Mouse (Mus musculus) MEL-GATA-1-ER (cell line): Measurements from ENCODE around the gene Rnase10.
"Not testable (repeated sequence)": the region's sequence is repeated elsewhere in the genome, so short reads cannot be mapped to it uniquely, and the experiment has no call there.

Experiments used
- DNase-seq: peaks from one replicate; pipeline ENCODE4 v3.0.0-alpha.2; 2012; ENCODE audit warnings: low read depth; ENCODE audit errors: extremely low read depth

The Rnase10 gene

DNA sequence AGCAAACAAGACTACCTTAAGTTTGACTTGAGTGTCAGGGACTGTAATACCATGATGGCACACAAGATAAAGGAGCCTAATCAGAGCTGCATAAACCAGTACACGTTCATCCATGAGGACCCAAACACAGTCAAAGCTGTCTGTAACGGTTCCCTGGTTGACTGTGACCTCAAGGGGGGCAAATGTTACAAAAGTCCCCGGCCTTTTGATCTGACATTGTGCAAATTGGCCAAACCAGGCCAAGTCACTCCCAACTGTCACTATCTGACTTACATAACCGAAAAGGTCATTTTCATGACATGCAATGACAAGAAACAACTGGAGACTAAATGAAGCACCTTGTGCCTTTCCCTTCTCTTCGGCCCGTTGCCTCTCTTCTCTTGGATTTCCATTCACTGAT, 2.0 kb downstream of the Rnase10 start:
- no peak for DNase-seq

DNA sequence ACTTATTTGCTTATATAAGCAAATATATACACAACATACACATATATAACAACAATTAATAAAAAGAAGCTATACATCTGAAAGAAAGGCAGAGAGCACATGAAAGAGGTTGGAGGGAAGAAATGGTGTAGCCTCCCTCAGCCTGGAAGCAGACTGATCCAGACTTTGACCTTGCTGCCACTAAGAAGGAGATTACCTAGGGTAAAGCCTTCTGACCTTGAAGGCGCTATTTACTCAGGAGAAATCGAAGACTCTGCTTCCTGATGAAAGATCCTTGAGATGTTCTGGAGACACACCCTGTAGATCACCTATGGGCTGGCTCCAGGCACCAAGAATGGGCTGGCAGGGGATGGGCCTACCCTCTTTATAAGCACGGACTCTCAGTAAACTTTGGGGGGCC, 7.2 kb downstream of the Rnase10 start:
- DNase-seq, result not testable (repeated sequence)

DNA sequence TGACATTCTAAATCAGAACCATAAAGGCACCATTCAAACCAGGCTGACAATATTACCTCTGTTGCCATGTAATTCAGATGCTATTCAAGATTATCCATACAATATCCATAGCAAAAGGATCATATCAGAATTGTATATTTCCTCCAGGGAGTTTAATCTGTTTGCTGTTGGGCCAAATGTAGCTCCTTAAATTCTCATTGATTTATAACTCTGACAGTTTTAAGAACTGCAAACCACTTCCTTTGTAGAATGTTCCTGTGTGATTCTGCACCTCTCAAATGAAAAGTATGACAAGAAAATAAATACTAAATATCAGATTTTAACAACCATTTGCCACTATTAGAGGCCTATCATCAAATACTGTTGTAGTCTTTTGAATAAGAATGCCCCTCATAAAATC, 8.2 kb downstream of the Rnase10 start:
- DNase-seq, result no peak

DNA sequence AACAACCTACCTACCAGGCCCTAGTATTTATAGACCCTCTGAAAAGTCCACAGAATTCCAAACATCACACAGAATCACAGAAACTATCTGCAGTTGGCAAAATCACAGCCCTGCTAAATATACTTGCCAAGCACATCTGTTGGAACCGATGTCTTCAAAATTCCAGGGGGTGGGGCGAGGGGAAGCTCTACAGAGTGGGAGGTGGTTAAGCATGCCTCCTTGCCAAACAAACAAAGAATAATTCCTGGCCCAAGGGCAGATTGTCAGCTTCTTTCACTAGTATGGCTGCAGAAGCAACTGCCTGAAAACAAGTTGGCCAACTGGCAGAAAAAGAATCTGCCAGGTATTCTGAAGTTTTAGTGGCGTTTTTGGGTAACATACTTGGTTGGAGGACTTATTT, 9.7 kb downstream of the Rnase10 start:
- DNase-seq, result no peak

DNA sequence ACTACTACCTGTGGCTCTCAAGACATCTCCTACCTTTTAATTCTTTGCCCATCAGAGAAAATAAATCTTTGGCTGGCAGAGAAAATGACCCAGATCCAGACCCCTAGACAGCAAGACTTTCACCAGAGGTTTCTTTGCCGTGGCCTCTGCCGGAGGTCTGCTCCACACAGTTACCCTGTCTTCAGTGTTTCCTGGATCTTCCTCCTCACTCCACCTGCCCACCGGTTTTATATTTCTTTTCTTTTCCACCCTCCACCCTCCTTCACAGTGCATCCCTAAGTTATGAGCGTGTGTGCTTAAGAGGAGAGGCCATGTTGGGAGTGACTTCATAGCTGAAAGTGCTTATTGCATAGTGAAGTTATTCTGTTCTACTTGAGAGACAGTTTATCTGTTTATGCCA, 15.9 kb downstream of the Rnase10 start:
- DNase-seq, result no peak

DNA sequence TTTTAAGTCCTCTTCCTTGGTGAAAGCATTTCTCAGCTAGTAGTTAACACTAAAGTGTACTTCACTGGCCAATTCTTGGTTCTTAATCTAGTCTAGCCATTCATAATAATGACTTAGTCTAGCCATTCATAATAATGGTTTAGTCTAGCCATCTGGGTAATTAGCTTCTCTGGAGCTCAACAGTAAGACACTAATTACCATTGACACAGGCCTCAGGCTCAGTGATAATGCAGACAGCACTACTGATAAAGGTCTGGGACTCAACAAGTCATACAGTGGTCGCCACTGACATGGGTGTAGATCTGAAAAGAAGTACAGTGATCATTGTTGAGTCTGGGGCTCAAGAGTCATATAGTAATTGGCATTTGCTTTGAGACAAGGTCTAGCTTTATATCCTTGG, 17.3 kb downstream of the Rnase10 start:
- DNase-seq, result no peak

DNA sequence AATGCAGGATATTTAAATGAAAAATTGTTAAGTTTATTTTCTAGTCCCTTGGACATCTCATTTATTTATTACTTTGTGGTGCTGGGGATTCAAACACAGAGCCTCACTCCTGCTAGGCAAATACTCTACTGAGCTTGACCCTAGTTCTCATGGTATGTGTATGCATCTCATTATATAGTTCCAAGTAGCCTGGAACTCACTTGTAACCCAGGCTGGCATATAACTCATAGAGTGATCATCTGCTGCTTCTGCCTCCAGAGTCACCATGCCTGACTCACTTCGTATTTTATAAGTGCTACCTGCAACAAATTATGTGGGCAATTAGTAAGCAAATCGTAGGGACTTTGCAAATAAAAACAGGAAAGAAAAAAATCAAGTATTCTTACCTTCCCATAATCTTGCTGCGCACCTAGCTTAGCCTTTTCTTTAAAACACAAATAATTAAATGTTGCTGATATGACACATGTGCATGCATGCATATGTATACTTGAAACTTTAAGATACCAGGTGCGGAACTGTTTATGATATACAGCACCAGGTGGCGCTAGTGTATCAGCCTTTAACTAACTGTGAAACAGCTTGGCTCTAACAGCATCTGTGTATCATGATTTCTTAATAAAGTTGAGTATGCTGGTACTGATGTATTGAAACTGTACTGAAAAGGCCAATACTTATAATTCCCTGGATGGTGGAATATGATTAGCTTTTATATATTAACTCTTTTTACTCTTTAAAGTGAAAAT, 19.0 kb downstream of the Rnase10 start:
- DNase-seq, result peak; percentile 64

DNA sequence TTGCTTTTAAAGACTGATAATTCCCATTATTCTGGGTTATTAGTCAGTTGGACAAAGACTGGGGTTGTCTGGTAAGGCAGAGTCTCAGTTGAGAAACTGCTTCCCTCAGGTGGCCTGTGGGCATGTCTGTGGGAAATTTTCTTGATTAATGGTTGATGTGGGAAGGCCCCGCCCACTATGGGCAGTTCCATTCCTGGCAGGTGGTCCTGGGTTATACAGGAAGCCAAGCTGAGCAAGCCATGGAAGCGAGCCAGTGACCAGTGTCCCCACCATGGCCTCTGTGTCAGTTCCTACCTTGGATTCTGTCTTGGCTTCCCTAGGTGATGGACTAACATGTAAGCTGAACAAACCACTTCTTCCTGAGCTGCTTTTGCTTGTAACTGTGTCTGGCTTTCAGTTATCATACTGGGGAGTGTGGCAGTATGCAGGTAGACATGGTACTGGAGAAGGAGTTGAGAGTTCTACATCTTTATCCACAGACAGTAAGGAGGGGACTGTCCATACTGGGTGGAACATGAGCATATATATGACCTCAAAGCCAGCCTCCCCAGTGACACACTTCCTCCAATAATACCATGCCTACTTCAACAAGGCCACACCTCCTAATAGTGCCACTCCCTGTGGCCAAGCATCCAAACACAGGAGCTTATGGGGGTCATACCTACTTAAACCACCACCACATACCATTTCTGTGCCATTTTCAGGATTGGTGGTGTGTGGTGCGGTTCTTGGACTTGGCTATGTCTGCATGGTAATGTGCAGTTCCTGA, 20.0 kb downstream of the Rnase10 start:
- DNase-seq, result no peak

DNA sequence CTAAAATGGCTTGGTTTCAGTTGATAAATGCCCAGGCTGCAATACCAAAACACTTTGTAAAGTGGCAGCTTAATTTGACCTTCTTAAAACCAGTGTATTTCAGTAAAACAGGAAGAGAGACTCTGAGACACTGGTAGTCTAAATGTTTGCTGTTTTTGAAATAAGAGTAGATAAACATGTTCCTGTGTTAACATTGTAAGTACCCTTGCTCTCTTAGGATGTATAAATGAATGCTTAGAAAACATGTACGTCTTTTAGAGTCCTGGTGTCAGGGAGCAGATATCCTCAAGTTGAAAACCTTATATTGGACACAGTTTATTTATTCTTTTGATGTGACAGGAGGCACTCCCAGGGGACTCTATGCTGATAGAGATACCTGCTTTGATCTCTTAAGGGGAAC, 27.7 kb downstream of the Rnase10 start:
- no peak for DNase-seq

DNA sequence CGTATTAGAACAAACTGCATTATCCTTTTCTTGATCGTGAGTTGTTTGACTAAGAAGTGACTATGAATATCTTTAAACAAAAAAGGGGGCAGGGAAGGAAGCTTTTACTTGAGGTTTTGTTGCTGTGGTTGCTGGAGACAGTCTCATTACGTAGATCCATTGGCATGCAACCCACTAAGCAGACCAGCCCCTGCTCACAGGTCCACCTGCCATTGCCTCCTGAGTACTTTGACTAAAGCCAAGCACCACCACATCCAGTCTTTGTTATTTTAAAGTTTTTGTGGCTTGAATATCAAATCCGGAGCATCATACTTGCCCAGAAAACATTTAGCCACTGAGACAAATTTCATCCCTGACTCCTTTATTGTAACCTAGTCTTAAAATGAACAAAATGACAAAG, 28.7 kb downstream of the Rnase10 start:
- no peak for DNase-seq

DNA sequence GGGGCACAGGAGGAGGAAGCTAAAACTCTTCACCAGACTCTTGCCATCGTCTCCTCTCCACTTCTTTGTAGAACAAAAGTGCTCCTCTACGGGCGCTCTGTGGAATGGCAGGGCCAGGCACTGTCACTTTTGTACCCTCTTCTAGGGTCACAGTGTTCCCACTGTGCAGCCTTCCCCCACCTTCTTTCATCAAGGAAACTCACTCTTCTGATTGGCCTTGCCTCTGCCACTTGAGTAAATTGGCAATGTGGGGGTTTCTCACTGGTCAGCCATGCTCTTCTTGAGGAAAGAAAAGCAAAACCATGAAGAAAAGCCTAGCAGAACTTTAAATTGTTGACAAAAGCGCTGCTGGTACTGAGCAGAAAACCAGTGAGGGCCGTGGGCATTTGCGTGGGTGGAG, 34.2 kb downstream of the Rnase10 start, which contains the start of gene Rnase9:
Rnase9 (minus strand) TSS at position 101 of the 400 bp plus-strand sequence.
- no peak for DNase-seq

DNA sequence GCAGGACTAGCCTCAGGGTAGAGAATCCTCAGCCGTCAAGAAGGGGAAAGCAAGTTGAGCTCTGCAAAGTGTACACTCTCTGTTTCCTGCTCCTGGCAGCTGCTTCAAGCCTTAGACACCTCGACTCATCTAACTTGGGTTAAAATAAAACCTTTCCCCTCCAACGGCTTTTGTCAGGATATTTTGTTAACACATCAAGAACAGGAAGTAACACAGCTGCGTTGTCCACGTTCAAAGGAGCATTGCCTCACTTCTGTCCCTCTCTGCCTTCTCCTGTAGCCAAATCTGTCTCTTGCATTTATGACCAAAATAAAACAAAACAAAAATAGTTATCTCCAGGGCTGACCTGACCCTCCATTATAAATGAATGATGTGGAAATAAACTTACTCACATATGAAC, 40.3 kb downstream of the Rnase10 start:
- no peak for DNase-seq

DNA sequence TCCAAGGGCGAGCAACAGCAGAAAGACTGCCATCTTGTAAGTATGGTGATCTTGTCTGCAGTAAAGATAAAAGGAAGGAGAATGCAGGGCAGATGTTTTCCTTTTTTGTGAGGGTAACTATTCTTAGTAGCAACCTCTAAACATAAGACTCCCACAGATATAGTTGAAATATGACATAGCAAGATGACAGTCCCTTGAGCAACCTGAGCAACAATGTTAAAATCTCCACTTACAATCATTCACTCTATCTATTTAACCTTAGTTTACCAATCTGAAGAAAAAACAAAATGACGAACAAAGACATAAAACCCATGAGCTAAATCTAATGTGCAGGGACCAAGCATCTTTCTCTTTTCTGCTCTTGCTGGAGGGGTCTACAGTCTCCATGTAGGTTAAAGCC, 42.5 kb downstream of the Rnase10 start, which contains the start of gene Rnase11:
Rnase11 (minus strand) TSS at position 101 of the 400 bp plus-strand sequence.
- DNase-seq, result no peak

DNA sequence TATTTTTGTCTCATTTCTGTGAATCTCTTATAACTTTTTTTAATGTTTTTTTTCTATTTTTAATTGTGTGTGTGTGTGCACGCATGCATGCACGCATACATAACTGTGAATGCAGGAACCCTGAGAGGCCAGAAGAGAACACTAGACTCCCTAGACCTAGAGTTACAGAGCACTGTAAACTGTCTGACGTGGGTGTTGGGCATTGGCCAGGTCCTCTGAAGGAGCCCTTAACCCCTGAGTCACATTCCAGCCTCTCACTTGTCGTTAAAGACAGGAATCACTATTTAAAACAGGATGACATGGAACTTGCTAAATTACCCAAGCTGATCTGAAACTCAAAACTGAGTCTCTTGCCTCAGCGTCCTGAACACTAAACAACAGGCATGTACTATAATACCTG, 44.4 kb downstream of the Rnase10 start:
- no peak for DNase-seq

DNA sequence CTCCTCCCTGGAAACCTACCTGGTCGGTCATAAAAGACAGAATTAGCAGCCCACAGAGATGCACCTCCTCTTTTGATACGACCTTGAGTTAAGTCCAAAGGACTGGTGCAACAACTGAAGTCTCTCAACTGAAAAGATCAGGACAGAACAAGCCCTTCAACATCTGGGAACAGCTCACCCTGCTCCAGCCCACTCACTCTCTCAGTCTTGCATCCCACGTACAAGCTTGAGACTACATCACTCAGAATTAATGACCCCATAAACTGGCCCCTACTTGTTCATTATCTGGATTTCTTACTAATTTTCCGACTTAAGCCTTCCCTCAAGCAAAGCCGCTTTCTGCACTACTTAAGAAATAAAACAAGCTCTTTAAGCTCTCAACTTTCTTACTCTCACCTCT, 45.6 kb downstream of the Rnase10 start:
- no peak for DNase-seq

DNA sequence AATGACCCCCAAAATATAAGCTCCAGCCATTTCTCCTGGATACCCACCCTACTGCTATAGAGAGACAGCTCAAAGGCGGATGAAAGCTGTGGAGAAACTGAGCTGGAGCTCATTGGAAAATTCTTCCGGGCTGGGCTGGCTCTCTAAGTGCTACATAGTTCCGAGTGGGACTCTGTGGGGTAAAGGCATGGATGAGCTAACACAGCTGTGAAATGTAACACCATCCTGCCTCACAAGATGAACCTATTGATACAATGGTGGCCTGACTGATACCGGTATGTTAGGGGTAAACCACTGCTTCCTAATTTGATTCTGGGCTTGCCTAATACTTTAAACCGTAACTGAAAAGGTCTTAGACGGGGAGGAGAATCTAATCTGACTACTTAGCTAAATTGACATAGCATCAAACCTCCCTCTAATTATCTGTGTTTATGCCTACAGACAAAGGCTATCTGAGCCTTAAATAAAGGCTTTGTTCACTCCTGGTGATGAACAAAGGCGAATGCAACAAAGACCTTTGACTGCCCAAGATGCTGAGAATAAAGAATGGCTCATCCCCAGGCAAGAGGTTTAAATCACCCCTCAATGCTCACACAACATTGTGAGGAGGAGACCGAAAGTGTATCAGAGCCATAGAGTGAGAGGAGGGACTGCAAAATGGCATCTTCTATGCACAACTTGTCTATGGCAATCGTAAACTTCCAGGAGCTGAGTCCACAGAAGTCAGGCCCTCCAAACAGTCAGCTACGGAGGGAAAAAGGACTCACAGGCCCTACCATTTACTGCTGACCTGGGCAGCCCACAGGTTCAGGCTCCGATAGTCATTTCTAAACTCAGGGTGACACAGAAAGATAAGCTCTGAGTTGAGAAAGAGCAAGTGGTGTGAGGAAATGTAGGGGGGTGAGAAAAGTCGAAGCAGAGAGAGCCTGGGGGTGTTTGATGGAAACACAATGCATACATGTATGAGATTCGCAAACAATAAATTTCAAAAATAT, 47.0 kb downstream of the Rnase10 start:
- no peak for DNase-seq

DNA sequence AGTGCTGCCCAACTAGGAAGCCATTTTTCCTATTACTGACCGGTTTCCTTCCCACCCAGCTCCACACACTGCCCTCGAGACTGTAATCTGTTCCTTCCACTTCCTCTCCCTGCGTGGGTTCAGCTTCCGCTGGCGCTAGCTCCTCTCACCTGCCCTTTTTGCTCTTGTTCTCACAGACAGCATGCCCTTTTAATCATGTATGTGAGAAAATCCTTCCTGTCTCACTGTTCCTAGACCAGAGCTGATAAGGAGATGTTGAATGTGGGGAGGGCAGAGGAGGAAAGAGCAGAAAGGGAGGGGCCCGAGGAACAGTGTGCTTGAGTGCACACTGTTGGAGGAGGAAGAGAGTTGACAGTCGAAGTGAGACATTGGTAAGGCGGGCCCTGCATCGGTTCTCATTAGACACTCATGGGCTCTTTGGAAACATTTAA, 49.9 kb downstream of the Rnase10 start, which contains the start of gene Rnase12:
Rnase12 (minus strand) TSS at position 261 of the 431 bp plus-strand sequence.
- DNase-seq, result peak; percentile 15
